In genomic region chr13:59917185-59917584, GRCm38 (mm10) we compare ENCODE assay signal across 25 mouse cellular contexts.
DNase-seq lines count a peak whose midpoint lies in the region; ATAC-seq and TF ChIP-seq lines count a peak whose summit lies in the region.
"Had no signal": no experiment of that assay in that cellular context is flagged by ENCODE, and none has a peak within 500 bp of the region (broad histone marks: within the 10 kb centered on the region; RNA-seq: fewer than 3 reads in every experiment).

No protein-coding gene starts in this region.

- no peak overlapping the region for H3K4me3 ChIP-seq in kidney, embryonic 14.5 days (ENCODE audit: low read length)
- H3K4me3 ChIP-seq in midbrain, embryonic 11.5 days (ENCODE audit: low read depth, low read length), result no peak overlapping the region
- H3K4me3 ChIP-seq in midbrain, embryonic 13.5 days (replicated peaks), result no peak overlapping the region
- no peak overlapping the region for H3K4me3 ChIP-seq in limb, embryonic 10.5 days
- H3K4me3 ChIP-seq in myocyte, result no peak overlapping the region
- H3K4me3 ChIP-seq: embryonic facial prominence, embryonic 13.5 days; erythroblast, embryonic 14.5 days; forebrain, embryonic 13.5 days; heart, embryonic 12.5 days; heart, embryonic 15.5 days; hindbrain, embryonic 15.5 days had no signal

- no peaks in the 10 kb centered on the region for H3K36me3 ChIP-seq in kidney, embryonic 14.5 days (ENCODE audit: control insufficient read depth, insufficient read depth, low read length)
- H3K36me3 ChIP-seq in midbrain, embryonic 11.5 days (ENCODE audit: control insufficient read depth, insufficient read depth, low read length), result no peaks in the 10 kb centered on the region
- H3K36me3 ChIP-seq in midbrain, embryonic 13.5 days, result no peaks in the 10 kb centered on the region
- H3K36me3 ChIP-seq in limb, embryonic 10.5 days, result no peaks in the 10 kb centered on the region
- no peaks in the 10 kb centered on the region for H3K36me3 ChIP-seq in myocyte (ENCODE audit: control insufficient read depth, insufficient read depth)
- H3K36me3 ChIP-seq: embryonic facial prominence, embryonic 13.5 days; heart, embryonic 12.5 days; heart, embryonic 15.5 days; hindbrain, embryonic 15.5 days had no signal

- no peak overlapping the region for H3ac ChIP-seq in myocyte (ENCODE audit: control insufficient read depth, insufficient read length)

- H3K27ac ChIP-seq in kidney, embryonic 14.5 days (ENCODE audit: low read depth, low read length), result peak overlapping the region; percentile 20; the same call in 1 of the 2 replicates
- no peak overlapping the region for H3K27ac ChIP-seq in midbrain, embryonic 11.5 days (ENCODE audit: low read depth, low read length)
- H3K27ac ChIP-seq in midbrain, embryonic 13.5 days, result no peak overlapping the region
- H3K27ac ChIP-seq in limb, embryonic 10.5 days, result peak overlapping the region; percentile 34; the same call in 1 of the 2 replicates
- H3K27ac ChIP-seq: embryonic facial prominence, embryonic 13.5 days; forebrain, embryonic 13.5 days; heart, embryonic 15.5 days; hindbrain, embryonic 15.5 days had no signal

- no peaks in the 10 kb centered on the region for H3K79me2 ChIP-seq in myocyte (ENCODE audit: control insufficient read depth, insufficient read depth)

- no peak overlapping the region for H3K4me2 ChIP-seq in kidney, embryonic 14.5 days (replicated peaks; ENCODE audit: low read depth, low read length)
- no peak overlapping the region for H3K4me2 ChIP-seq in midbrain, embryonic 11.5 days
- H3K4me2 ChIP-seq in midbrain, embryonic 13.5 days (replicated peaks), result no peak overlapping the region
- H3K4me2 ChIP-seq in myocyte (ENCODE audit: low read depth), result no peak overlapping the region
- H3K4me2 ChIP-seq: embryonic facial prominence, embryonic 13.5 days; forebrain, embryonic 13.5 days; heart, embryonic 12.5 days; heart, embryonic 15.5 days; hindbrain, embryonic 15.5 days had no signal

- no peaks in the 10 kb centered on the region for H3K9me3 ChIP-seq in kidney, embryonic 14.5 days (ENCODE audit: control insufficient read depth, low read length)
- H3K9me3 ChIP-seq in midbrain, embryonic 11.5 days (ENCODE audit: control insufficient read depth, low read length), result no peaks in the 10 kb centered on the region
- no peaks in the 10 kb centered on the region for H3K9me3 ChIP-seq in midbrain, embryonic 13.5 days
- H3K9me3 ChIP-seq in limb, embryonic 10.5 days (replicated peaks), result no peaks in the 10 kb centered on the region
- H3K9me3 ChIP-seq: embryonic facial prominence, embryonic 13.5 days; forebrain, embryonic 13.5 days; heart, embryonic 12.5 days; heart, embryonic 15.5 days; hindbrain, embryonic 15.5 days had no signal

- no peak overlapping the region for H3K9ac ChIP-seq in kidney, embryonic 14.5 days (ENCODE audit: low read depth, low read length)
- no peak overlapping the region for H3K9ac ChIP-seq in midbrain, embryonic 11.5 days (ENCODE audit: low read length)
- no peak overlapping the region for H3K9ac ChIP-seq in midbrain, embryonic 13.5 days (replicated peaks)
- H3K9ac ChIP-seq: embryonic facial prominence, embryonic 13.5 days; forebrain, embryonic 13.5 days; forebrain, postnatal 0 days; heart, embryonic 12.5 days; heart, embryonic 15.5 days; hindbrain, embryonic 15.5 days had no signal

- 61% methylated on average over 5 of the region's 5 CpGs for WGBS in kidney, embryonic 14.5 days
- 94% methylated on average over 5 of the region's 5 CpGs for WGBS in midbrain, embryonic 11.5 days
- WGBS in midbrain, embryonic 13.5 days, result 90% methylated on average over 5 of the region's 5 CpGs
- 87% methylated on average over 5 of the region's 5 CpGs for WGBS in limb, embryonic 10.5 days

- DNase-seq in kidney, adult 11 months, result no peak
- DNase-seq in midbrain, embryonic 11.5 days (ENCODE audit: low spot score, missing footprints), result peak; percentile 35
- no peak for DNase-seq in limb, embryonic 10.5 days (ENCODE audit: low spot score)
- DNase-seq in embryo, embryonic 9.5 days (ENCODE audit: extremely low spot score), result no peak
- DNase-seq in lung, adult 18-20 months, result no peak
- DNase-seq: cerebellum, adult 11-12 months; cerebellum, adult 8-10 months; cerebellum, postnatal 10 days; cerebellum, postnatal 36 days; embryo, embryonic 11 days; forebrain, postnatal 0 days; gastrocnemius, postnatal 25 days; heart, adult 18-20 months; heart, postnatal 10 days; heart, postnatal 36 days had no signal

- H3K4me1 ChIP-seq in kidney, embryonic 14.5 days (ENCODE audit: control insufficient read depth, insufficient read depth, low read length), result no peaks in the 10 kb centered on the region; the same call in 1 of the 2 replicates
- no peaks in the 10 kb centered on the region for H3K4me1 ChIP-seq in midbrain, embryonic 11.5 days (ENCODE audit: control insufficient read depth, insufficient read depth, low read length)
- no peaks in the 10 kb centered on the region for H3K4me1 ChIP-seq in midbrain, embryonic 13.5 days (replicated peaks)
- peaks cover 15% of the 10 kb centered on the region for H3K4me1 ChIP-seq in limb, embryonic 10.5 days
- H3K4me1 ChIP-seq: forebrain, embryonic 13.5 days; heart, embryonic 12.5 days; heart, embryonic 15.5 days; hindbrain, embryonic 15.5 days had no signal

- TF ChIP-seq POLR2A in myocyte (IDR thresholded peaks at IDR 0.05; ENCODE audit: insufficient read length, low read depth), result no peak

- H3K27me3 ChIP-seq in kidney, embryonic 14.5 days (ENCODE audit: control insufficient read depth, insufficient read depth, low read length), result no peaks in the 10 kb centered on the region
- no peaks in the 10 kb centered on the region for H3K27me3 ChIP-seq in midbrain, embryonic 11.5 days (ENCODE audit: control insufficient read depth, insufficient read depth, low read length)
- no peaks in the 10 kb centered on the region; the same call in 1 of the 2 replicates for H3K27me3 ChIP-seq in midbrain, embryonic 13.5 days
- no peaks in the 10 kb centered on the region for H3K27me3 ChIP-seq in limb, embryonic 10.5 days (ENCODE audit: low read depth, poor library complexity, severe bottlenecking)
- H3K27me3 ChIP-seq in myocyte (ENCODE audit: control insufficient read depth, insufficient read depth, insufficient read length), result no peaks in the 10 kb centered on the region
- H3K27me3 ChIP-seq: embryonic facial prominence, embryonic 13.5 days; forebrain, embryonic 13.5 days; heart, embryonic 12.5 days; heart, embryonic 15.5 days; hindbrain, embryonic 15.5 days had no signal

- ATAC-seq in kidney, embryonic 14.5 days (ENCODE audit: low FRiP score, low TSS enrichment), result no peak
- ATAC-seq in midbrain, embryonic 11.5 days (ENCODE audit: low FRiP score), result no peak
- ATAC-seq in midbrain, embryonic 13.5 days, result no peak
- ATAC-seq: CD4-positive, CD25-positive, alpha-beta regulatory T cell, adult 4 months; forebrain, embryonic 13.5 days; forebrain, postnatal 0 days had no signal

TF ChIP-seq in myocyte, 11 proteins besides CTCF, POLR2A, EP300 and RAD21:
- TF ChIP-seq MYOG (IDR thresholded peaks at IDR 0.05; ENCODE audit: control insufficient read depth in 1 of 3, insufficient read depth in 1 of 3, insufficient read length in 2 of 3, low read depth in 2 of 3) (peak in 1 of 3 experiments; percentile 34), POLR2AphosphoS2 (IDR thresholded peaks at IDR 0.05; ENCODE audit: insufficient read length, low read depth) (no peak), MYOD1 (IDR thresholded peaks at IDR 0.05; ENCODE audit: control insufficient read depth in 1 of 3, insufficient read length in 2 of 3, low read depth in 2 of 3) (peak in 2 of 3 experiments; percentile 61 to 63)

Comparison
In these comparisons a context has a peak if more than half of its experiments do, and no peak if none do; other contexts are left out.
1. H3K27ac ChIP-seq: peak in kidney, embryonic 14.5 days (single experiment) and limb, embryonic 10.5 days (single experiment); none in midbrain, embryonic 11.5 days (single experiment) and midbrain, embryonic 13.5 days (single experiment).